ENCODE assay signal across 12 mouse cellular contexts in the genomic region with DNA sequence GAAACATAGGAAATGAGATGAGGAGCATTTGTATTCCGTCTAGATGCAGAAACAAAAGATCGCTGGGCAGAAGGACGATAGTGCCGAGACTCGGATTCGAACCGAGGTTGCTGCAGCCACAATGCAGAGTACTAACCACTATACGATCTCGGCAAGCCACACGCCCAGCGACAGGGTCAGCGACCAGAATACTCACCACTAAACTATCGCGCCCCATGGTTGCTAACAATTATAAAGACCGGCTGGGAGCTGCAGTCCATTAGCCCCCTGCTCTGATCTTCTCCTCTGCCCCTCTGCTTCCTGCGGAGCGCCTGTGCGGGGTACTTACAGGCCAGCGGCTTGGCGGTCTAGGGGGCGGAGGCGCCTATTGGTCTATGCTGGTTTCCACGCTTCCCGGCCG. TPM values are rescaled to one million over a fixed set of nuclear protein-coding genes. Genes with fewer than 3 reads are reported as not detected.
DNase-seq lines count a peak whose midpoint lies in the region; ATAC-seq and TF ChIP-seq lines count a peak whose summit lies in the region.
"Had no signal": no experiment of that assay in that cellular context is flagged by ENCODE, and none has a peak within 500 bp of the region (broad histone marks: within the 10 kb centered on the region; RNA-seq: fewer than 3 reads in every experiment).

No protein-coding gene starts in this region.

- H3K27ac ChIP-seq in heart, embryonic 15.5 days = no peak overlapping the region
- no peak overlapping the region for H3K27ac ChIP-seq in stomach, embryonic 14.5 days (ENCODE audit: low read length)
- no peak overlapping the region for H3K27ac ChIP-seq in stomach, postnatal 0 days (replicated peaks)
- H3K27ac ChIP-seq: limb, embryonic 15.5 days had no signal

- peak overlapping the region; percentile 35 for H3K4me2 ChIP-seq in heart, embryonic 15.5 days
- H3K4me2 ChIP-seq in stomach, embryonic 14.5 days (replicated peaks; ENCODE audit: low read depth, low read length) = 0 out of 2 replicates have a peak overlapping the region, but pooled peaks have one; percentile 16
- H3K4me2 ChIP-seq in stomach, postnatal 0 days (replicated peaks; ENCODE audit: low read depth) = no peak overlapping the region
- H3K4me2 ChIP-seq: limb, embryonic 15.5 days had no signal

- H3K4me1 ChIP-seq in heart, embryonic 15.5 days (replicated peaks) = peaks cover 3% of the 10 kb centered on the region; the same call in 1 of the 2 replicates
- no peaks in the 10 kb centered on the region for H3K4me1 ChIP-seq in stomach, embryonic 14.5 days (ENCODE audit: control insufficient read depth, insufficient read depth, low read length)
- H3K4me1 ChIP-seq in stomach, postnatal 0 days (replicated peaks; ENCODE audit: control insufficient read depth, insufficient read depth) = no peaks in the 10 kb centered on the region

- ATAC-seq in heart, embryonic 15.5 days (replicated peaks; ENCODE audit: insufficient number of reproducible peaks, insufficient read depth, low FRiP score, low read depth) = no peak
- ATAC-seq in stomach, embryonic 14.5 days (ENCODE audit: insufficient number of reproducible peaks, insufficient read depth, low FRiP score, low read depth) = no peak
- no peak for ATAC-seq in stomach, postnatal 0 days (ENCODE audit: low FRiP score, low TSS enrichment)
- no peak for ATAC-seq in megakaryocyte, adult 5-6 weeks (ENCODE audit: poor library complexity, severe bottlenecking)
- ATAC-seq: CD4-positive, CD25-positive, alpha-beta regulatory T cell, adult 4 months had no signal

- no peaks in the 10 kb centered on the region for H3K9me3 ChIP-seq in heart, embryonic 15.5 days (replicated peaks)
- H3K9me3 ChIP-seq in stomach, embryonic 14.5 days (ENCODE audit: control insufficient read depth, low read depth, low read length) = no peaks in the 10 kb centered on the region
- no peaks in the 10 kb centered on the region for H3K9me3 ChIP-seq in stomach, postnatal 0 days (ENCODE audit: control insufficient read depth, low read length)
- H3K9me3 ChIP-seq: limb, embryonic 15.5 days had no signal

- no peak for DNase-seq in heart, postnatal 25 days (ENCODE audit: low spot score)
- no peak for DNase-seq in stomach, postnatal 0 days (ENCODE audit: low spot score)
- DNase-seq in forelimb bud, embryonic 11.5 days (ENCODE audit: low read depth, low spot score) = peak; percentile 62
- peak; percentile 87 for DNase-seq in yolk sac, embryonic 10.5 days (ENCODE audit: low spot score)
- DNase-seq in thymus, postnatal 36 days = no peak
- DNase-seq: kidney, adult 9 months had no signal

- H3K4me3 ChIP-seq in heart, embryonic 15.5 days = peak overlapping the region; percentile 7; the same call in 1 of the 2 replicates
- no peak overlapping the region for H3K4me3 ChIP-seq in stomach, embryonic 14.5 days (ENCODE audit: low read depth, low read length)
- H3K4me3 ChIP-seq in stomach, postnatal 0 days (ENCODE audit: low read depth, low read length) = no peak overlapping the region
- H3K4me3 ChIP-seq: limb, embryonic 15.5 days had no signal

- intact Hi-C loops in heart, postnatal 25 days (cut with DNase I) = no loop called here

- 14% methylated on average over 25 of the region's 25 CpGs for whole genome bisulfite sequencing in heart, embryonic 15.5 days
- WGBS in stomach, embryonic 14.5 days = 15% methylated on average over 25 of the region's 25 CpGs
- WGBS in stomach, postnatal 0 days = 40% methylated on average over 25 of the region's 25 CpGs

- peaks cover 18% of the 10 kb centered on the region for H3K27me3 ChIP-seq in heart, embryonic 15.5 days
- H3K27me3 ChIP-seq in stomach, embryonic 14.5 days (ENCODE audit: control insufficient read depth, insufficient read depth, low read length) = no peaks in the 10 kb centered on the region
- H3K27me3 ChIP-seq in stomach, postnatal 0 days (ENCODE audit: control insufficient read depth, insufficient read depth, low read length) = no peaks in the 10 kb centered on the region

- no peak for TF ChIP-seq EP300 in stomach, postnatal 0 days (optimal IDR thresholded peaks at IDR 0.05)

- no peaks in the 10 kb centered on the region for H3K36me3 ChIP-seq in heart, embryonic 15.5 days
- H3K36me3 ChIP-seq in stomach, embryonic 14.5 days (ENCODE audit: control insufficient read depth, insufficient read depth, low read length) = no peaks in the 10 kb centered on the region
- H3K36me3 ChIP-seq in stomach, postnatal 0 days (ENCODE audit: control insufficient read depth, insufficient read depth, low read length) = no peaks in the 10 kb centered on the region
- H3K36me3 ChIP-seq: limb, embryonic 15.5 days had no signal

- TF ChIP-seq CTCF in stomach, postnatal 0 days (IDR thresholded peaks at IDR 0.05; ENCODE audit: low read depth) = no peak

- H3K9ac ChIP-seq in heart, embryonic 15.5 days = no peak overlapping the region
- no peak overlapping the region for H3K9ac ChIP-seq in stomach, embryonic 14.5 days (replicated peaks; ENCODE audit: low read depth, low read length)
- no peak overlapping the region for H3K9ac ChIP-seq in stomach, postnatal 0 days (ENCODE audit: low read length)
- H3K9ac ChIP-seq: limb, embryonic 15.5 days had no signal

RNA-seq across cellular contexts. Expression of gene BC107364, which starts 11.8 kb away (rescaled TPM):
- 0.53 and 1.0 TPM in 2 replicates for polyA plus RNA-seq in heart, embryonic 15.5 days (2015; fragmentation: Nextera tagmentation; extraction: Ambion mirVana)
- not detected for total RNA-seq in heart, postnatal 25 days (2021)
- polyA plus RNA-seq in stomach, embryonic 14.5 days (2014; fragmentation: Nextera tagmentation; extraction: Ambion mirVana) = not detected in 2 replicates
- 0.18 and 0.36 TPM in 2 replicates for polyA plus RNA-seq in stomach, postnatal 0 days (2015; fragmentation: Nextera tagmentation; extraction: Ambion mirVana)
- not detected in 2 replicates for total RNA-seq in megakaryocyte, adult 5-6 weeks (2015)
- not detected in 2 replicates for total RNA-seq in megakaryocyte, adult 5-6 weeks (2017)
- polyA plus RNA-seq: CD4-positive, CD25-positive, alpha-beta regulatory T cell, adult 4 months; neural tube, embryonic 14.5 days had no signal

Comparison
In these comparisons a context has a peak if more than half of its experiments do, and no peak if none do; other contexts are left out.
1. DNase-seq: peak in forelimb bud, embryonic 11.5 days (single experiment) and yolk sac, embryonic 10.5 days (single experiment); none in heart, postnatal 25 days (single experiment), stomach, postnatal 0 days (single experiment) and thymus, postnatal 36 days (0 of 2).